Mouse (Mus musculus) embryo, embryonic 9.5 days (tissue): Measurements from ENCODE around the gene Lrrc26.

Experiments used
- DNase-seq: peaks from one replicate; pipeline ENCODE4 v3.0.0-alpha.2; 2017; ENCODE audit errors: extremely low spot score

Gene Lrrc26

DNA sequence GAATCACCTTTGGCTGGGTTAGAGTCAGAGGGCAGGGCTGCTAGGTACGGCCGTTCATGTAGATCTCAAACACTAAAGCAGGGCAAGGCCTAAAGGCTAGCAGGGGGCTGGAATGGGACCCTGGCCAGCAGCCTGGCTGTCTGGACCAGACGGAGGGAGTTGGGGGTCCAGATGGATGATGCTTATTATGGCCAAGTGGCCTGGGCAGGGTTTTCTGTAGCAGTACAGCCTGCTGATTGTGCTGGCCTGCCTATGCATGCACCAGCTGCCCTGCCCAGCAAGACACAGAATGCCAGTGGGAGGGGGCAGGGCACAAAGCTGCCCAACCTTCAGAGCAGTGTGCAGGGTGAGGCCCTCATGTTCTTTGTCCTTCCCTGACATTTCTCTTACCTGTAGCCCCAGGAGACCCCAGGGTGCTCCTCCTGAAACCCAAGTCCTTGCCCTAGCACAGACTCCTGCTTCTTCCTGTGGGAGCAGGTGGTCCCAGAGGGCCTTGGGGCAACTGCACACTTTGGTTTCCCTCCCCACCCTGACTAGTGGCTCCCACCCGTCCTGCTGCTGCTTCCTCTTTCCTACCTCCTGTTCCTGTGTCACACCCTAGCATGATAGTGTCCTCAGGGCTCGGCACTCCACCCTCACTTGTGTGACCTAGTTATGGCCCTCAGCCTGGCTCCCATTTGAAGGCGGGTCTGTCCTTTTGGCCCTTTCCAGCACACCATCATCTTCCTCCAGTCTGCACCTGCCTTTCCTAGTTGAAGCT lies 23.6 kb upstream of the Lrrc26 start:
- no peak for DNase-seq

GRCm38 (mm10) chr2:25266720-25267119 lies 23.0 kb upstream of the Lrrc26 start:
- no peak for DNase-seq

- no peak for DNase-seq
Observed at GRCm38 (mm10) chr2:25267241-25267640, 22.5 kb upstream of the Lrrc26 start.

DNA sequence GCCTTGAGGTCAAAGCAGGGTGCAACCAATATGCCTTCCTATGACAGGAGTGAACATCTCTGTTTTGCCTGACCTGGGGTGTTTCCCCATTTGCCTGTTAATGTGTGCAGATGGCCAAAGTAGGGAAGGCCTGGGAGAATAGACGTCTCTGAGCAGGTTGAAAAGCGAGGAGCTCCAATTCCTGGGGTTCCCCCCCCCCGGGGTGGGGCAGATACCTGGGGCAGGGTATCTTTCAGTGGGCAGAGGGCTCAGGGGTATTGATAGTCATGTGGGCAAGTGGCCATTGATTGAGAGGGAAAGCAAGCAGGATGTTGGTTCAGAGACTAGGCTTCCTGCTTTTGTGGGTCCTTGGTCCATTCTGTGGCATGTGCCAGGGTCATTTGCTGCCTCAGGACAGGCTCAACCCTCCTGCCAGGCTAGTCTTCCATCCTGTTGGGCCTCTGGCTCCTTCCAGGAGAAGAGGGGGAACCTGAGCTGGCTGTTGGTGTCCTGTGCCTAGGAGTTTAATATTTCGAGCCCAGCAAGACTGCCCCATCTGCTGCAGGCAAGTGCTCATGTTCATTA lies 21.9 kb upstream of the Lrrc26 start:
- DNase-seq, result no peak

DNA sequence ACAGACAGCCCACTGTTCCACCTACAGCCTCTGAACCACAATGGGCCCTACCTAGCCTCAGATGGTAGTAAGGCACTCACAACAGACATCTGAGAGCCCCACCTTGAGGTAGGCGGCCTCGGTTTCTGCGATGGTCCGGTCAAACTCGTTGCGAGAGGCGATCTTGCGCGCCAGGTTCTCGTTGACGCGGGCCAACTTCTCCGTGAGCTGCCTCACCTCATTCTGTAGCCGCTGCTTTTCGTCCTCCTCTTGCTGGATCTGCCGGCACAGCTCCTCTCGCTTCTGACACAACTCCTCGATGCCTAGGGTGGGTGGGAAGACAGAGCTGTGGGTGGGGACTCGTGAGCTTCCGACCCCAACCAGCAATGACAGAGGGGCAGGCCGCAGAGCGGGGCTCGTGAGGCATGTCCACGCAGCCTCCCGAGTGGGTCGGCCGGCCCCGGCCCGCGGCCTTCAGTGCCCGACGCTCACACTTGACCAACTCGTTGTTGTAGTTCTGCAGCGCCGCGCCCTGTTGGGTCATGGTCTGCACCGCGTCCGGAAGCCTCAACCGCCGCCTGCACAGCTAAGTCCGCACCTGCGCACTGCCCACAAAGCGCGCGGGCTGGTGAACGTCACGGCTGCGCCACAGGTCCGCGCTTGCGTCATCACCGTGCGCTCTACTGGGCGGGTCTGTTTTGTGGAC lies 17.7 kb upstream of the Lrrc26 start, which contains the start of the genes Ssna1 and Anapc2:
Gene Ssna1, minus strand, starts transcription at position 612 of the 685 bp plus-strand sequence.
Gene Anapc2, plus strand, starts transcription at position 652 of the 685 bp plus-strand sequence.
- peak; percentile 99 for DNase-seq

GRCm38 (mm10) chr2:25272515-25272914 lies 17.2 kb upstream of the Lrrc26 start:
- DNase-seq, result no peak

DNA sequence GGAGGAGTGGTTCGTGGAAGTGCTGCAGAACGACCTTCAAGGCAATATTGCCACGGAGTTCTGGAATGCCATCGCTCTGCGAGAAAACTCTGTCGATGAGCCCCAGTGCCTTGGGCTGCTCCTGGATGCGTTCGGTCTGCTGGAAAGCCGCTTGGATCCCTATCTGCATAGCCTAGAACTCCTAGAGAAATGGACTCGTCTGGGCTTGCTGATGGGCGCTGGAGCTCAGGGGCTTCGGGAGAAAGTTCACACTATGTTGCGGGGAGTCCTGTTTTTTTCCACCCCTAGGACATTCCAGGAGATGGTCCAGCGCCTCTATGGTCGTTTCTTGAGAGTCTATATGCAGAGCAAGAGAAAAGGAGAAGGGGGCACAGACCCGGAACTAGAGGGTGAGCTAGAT lies 16.7 kb upstream of the Lrrc26 start:
- DNase-seq, result no peak

- peak; percentile 64 for DNase-seq
Observed at GRCm38 (mm10) chr2:25278928-25279882, 10.5 kb upstream of the Lrrc26 start.

DNA sequence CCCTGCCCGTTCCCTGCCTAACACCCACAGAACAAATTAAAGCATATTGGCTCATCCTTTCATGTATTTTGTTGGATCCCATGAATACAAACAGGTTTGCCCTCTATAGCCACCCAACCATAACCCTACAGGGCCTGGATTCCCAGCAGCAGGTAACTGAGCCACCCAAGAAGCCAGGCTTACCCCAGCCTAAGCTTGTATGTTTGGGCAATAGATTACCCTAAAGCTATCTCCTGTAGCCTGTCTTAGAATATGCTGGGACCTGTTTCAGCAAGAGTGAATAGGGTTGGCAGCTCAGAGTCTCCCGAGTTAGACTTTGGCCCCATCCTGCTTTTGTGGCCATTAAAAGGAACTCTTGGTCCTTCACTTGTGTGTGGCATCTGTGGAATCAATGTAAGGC lies 4.2 kb upstream of the Lrrc26 start:
- DNase-seq, result no peak

DNA sequence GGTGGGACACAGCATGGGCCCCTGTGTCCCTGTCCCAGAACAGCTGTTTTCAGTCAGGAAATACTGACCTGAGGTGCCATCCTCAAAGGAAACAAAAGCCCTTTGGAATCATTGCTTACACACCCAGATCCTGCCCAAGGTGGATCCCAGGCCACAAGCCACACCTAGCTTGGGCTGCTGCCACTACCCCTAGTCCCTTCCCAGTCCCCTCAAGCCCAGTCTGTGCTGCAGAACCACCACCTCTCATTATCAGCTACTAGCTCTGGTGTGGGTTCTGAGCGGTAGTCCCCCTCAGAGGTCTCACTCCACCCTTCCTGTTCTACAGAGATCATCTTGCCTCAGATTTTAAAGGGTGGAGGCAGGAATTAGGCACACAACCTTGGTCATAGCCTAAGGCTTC lies 3.4 kb upstream of the Lrrc26 start:
- DNase-seq, result no peak

GRCm38 (mm10) chr2:25286837-25287636 lies 2.7 kb upstream of the Lrrc26 start:
- no peak for DNase-seq

DNA sequence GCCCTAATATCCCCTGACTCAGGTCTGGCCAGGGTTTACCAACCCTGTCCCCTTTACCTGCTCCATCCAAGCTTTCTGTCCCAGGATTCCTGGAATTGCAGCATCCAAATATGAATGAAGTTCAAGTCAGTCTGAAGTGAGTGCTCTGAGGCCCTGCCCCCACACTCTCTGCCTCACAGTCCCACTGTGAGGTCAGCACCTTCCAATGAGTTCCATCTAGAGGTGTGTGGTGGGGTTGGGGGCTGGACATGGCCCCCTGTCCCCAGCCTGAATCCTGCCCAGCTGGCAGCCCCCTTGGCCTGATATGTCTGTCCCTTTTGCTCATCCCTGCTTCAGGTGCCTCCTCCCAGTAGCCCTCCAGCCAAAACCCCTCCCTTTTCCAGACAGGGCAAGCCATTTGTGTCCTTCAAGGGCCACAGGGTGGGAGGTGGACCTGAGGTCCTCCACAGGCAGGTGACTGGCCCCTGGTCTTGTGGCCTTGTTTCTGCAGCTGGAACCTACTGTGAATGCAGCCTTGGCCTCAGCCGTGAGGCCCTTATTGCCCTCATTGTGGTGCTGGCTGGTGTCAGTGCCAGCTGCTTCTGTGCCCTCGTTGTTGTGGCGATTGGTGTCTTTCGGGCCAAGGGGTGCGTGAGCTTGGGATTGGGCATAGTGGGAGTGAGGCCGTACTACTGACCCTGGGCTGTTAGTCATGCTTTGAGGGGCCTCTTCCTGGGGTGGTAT lies 1.6 kb upstream of the Lrrc26 start, which contains the start of gene Tmem210:
Gene Tmem210, plus strand, starts transcription at position 219 of the 723 bp plus-strand sequence.
- DNase-seq, result no peak

DNA sequence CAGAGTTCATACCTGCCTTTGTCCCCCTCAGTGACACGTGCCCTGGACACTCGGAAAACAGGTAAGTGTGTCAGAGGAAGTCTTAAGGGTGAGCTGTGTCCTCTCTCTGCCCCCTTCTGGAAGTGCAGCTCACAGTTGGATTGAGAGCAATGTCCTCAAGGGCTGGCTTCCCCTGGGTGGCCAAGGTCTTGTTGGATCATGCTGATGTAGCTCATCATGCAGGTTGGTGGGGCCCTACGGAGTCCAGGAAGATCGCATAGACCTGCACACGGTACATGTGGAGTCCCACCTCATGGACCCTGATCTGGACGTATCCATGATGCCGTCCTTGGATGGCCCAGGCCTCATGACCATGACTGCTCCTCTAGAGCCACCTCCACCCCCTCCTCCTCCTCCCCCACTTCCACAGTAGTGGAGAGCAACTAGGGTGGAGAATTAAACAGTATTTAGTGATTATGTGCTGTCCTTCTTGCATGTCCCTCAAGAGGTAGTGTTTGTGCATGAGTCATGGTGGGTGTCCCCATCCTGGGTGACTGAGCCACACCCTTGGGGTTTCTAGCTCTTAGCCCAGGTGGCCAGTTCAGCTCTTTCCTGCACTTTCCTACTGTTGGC lies 875 bp upstream of the Lrrc26 start:
- no peak for DNase-seq

- DNase-seq, result no peak
Observed at GRCm38 (mm10) chr2:25290101-25290815, 543 bp downstream of the Lrrc26 start.

DNA sequence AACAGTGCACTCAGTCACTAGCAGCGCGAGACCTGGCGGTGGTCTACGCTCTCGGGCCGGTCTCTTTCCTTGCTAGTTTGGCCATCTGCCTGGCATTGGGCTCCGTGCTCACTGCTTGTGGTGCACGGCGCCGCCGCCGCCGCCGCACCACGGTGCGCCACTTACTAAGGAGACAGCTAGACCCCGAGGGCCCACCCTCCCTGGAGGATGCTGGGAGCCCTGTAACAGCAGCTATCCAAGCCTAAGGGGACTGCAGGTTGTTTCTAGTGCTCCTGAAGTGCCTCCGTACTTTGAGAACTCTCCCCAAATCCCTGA lies 1.1 kb downstream of the Lrrc26 start:
- peak; percentile 10 for DNase-seq

DNA sequence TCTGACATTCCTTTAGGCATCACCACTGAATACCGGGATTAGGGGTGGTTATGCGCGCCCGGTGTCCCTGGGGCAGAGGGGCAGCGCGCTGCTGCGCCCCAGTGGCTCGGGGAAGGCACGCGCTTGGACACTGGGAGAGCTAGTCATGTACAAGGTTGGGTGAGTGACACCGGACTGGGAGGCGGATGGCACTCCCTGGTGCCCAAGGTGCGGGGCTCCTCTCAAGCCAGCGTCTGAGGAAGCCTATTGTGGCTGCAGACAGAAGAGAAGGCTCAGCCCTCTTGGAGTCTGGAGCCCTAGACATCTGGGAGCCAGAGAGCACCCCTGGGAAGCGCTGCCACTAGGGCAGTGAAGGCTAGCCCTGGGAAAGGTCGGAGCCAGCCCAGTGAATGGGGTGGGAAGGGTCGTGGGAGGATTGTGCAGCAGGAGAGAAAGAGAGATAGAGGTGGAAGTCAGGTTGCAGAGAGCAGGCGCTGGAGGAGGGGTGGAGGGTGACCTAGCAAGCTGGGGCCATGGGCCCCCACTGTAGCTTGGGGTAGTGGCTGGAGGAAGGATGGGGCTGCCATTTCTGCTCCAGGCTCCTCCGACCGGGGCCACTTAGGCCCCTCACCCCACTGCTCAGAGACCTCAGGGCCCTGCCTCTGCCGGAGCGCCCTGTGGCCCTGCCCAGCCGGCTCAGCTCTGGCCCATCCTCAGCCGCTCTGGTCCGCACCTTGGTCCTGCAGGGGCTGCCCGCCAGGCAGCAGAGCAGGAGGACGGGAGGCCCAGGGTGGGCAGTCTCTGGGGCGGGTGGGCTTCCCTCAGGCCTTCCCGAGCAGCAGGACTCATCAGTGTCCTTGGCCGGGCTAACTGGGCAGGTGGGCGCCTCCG lies 1.7 kb downstream of the Lrrc26 start:
- DNase-seq, result no peak

GRCm38 (mm10) chr2:25292054-25292544 lies 2.4 kb downstream of the Lrrc26 start:
- no peak for DNase-seq

- DNase-seq, result peak; percentile 81
Observed at GRCm38 (mm10) chr2:25292856-25293255, 3.1 kb downstream of the Lrrc26 start.
